11 mouse cellular contexts compared by ENCODE assay signal in genomic region chr1:58614424-58614823, GRCm38 (mm10). TPM values are rescaled to one million over a fixed set of nuclear protein-coding genes. Genes with fewer than 3 reads are reported as not detected.
A peak's percentile ranks its signal among the peaks of the same experiment; 100 is the strongest.
DNase-seq lines count a peak whose midpoint lies in the region; ATAC-seq and TF ChIP-seq lines count a peak whose summit lies in the region.
"Had no signal": no experiment of that assay in that cellular context is flagged by ENCODE, and none has a peak within 500 bp of the region (broad histone marks: within the 10 kb centered on the region; RNA-seq: fewer than 3 reads in every experiment).

No protein-coding gene starts in this region.

- peak; percentile 41; the same call in 1 of the 2 replicates for ATAC-seq in heart, postnatal 0 days (ENCODE audit: insufficient read depth, low read depth)
- no peak for ATAC-seq in lung, embryonic 14.5 days (ENCODE audit: insufficient read depth)
- no peak for ATAC-seq in CD4-positive, CD25-positive, alpha-beta regulatory T cell, adult 4 months
- no peak for ATAC-seq in forebrain, embryonic 13.5 days

- no peaks in the 10 kb centered on the region for H3K36me3 ChIP-seq in heart, postnatal 0 days (replicated peaks; ENCODE audit: control insufficient read depth, insufficient read depth, low read length)
- no peaks in the 10 kb centered on the region for H3K36me3 ChIP-seq in lung, embryonic 14.5 days (ENCODE audit: insufficient read depth)
- H3K36me3 ChIP-seq in forebrain, embryonic 13.5 days (ENCODE audit: poor library complexity, severe bottlenecking), result no peaks in the 10 kb centered on the region
- H3K36me3 ChIP-seq: limb, embryonic 13.5 days had no signal

- no peaks in the 10 kb centered on the region for H3K27me3 ChIP-seq in heart, postnatal 0 days (ENCODE audit: control insufficient read depth, insufficient read depth, low read length)
- H3K27me3 ChIP-seq in lung, embryonic 14.5 days (ENCODE audit: insufficient read depth, low read length), result no peaks in the 10 kb centered on the region
- H3K27me3 ChIP-seq in forebrain, embryonic 13.5 days, result no peaks in the 10 kb centered on the region
- H3K27me3 ChIP-seq: limb, embryonic 13.5 days had no signal

- no peaks in the 10 kb centered on the region for H3K4me1 ChIP-seq in heart, postnatal 0 days (ENCODE audit: control insufficient read depth, insufficient read depth)
- H3K4me1 ChIP-seq in lung, embryonic 14.5 days (ENCODE audit: insufficient read depth), result no peaks in the 10 kb centered on the region
- 0 out of 2 replicates have a peak, but pooled peaks cover 4% of the 10 kb centered on the region for H3K4me1 ChIP-seq in forebrain, embryonic 13.5 days
- H3K4me1 ChIP-seq: limb, embryonic 13.5 days had no signal

- DNase-seq in gastrocnemius, adult 18-20 months (ENCODE audit: low spot score), result peak; percentile 38
- DNase-seq in gastrocnemius, adult 8-10 months (ENCODE audit: low spot score in 2 of 2), result no peak
- DNase-seq in 416B (ENCODE audit: low read depth) (peak; percentile 28), liver (no peak)
- peak; percentile 7 for DNase-seq in heart, postnatal 0 days (ENCODE audit: low spot score)
- DNase-seq in lung, embryonic 14.5 days, result peak; percentile 10
- DNase-seq: cerebellum, adult 18-20 months; gastrocnemius, postnatal 10 days had no signal

- TF ChIP-seq EP300 in heart, postnatal 0 days (IDR thresholded peaks at IDR 0.05; ENCODE audit: low read depth), result no peak

- no peak for TF ChIP-seq CTCF in heart, postnatal 0 days (IDR thresholded peaks at IDR 0.05; ENCODE audit: low read depth)
- no peak for TF ChIP-seq CTCF in lung, embryonic 14.5 days (IDR thresholded peaks at IDR 0.05; ENCODE audit: low read depth)

- no peak overlapping the region for H3K4me2 ChIP-seq in heart, postnatal 0 days (ENCODE audit: low read depth, low read length)
- H3K4me2 ChIP-seq in lung, embryonic 14.5 days, result no peak overlapping the region
- H3K4me2 ChIP-seq in forebrain, embryonic 13.5 days, result no peak overlapping the region
- H3K4me2 ChIP-seq: limb, embryonic 13.5 days had no signal

- no peak overlapping the region for H3K4me3 ChIP-seq in heart, postnatal 0 days (ENCODE audit: low read depth, low read length)
- no peak overlapping the region for H3K4me3 ChIP-seq in lung, embryonic 14.5 days (ENCODE audit: low read depth, low read length)
- no peak overlapping the region for H3K4me3 ChIP-seq in forebrain, embryonic 13.5 days
- H3K4me3 ChIP-seq: limb, embryonic 13.5 days had no signal

- H3K9ac ChIP-seq in heart, postnatal 0 days (replicated peaks; ENCODE audit: low read depth, low read length), result no peak overlapping the region
- no peak overlapping the region for H3K9ac ChIP-seq in lung, embryonic 14.5 days
- no peak overlapping the region for H3K9ac ChIP-seq in forebrain, embryonic 13.5 days
- H3K9ac ChIP-seq: limb, embryonic 13.5 days had no signal

- WGBS in heart, postnatal 0 days, result 50% methylated on average over 3 of the region's 3 CpGs
- WGBS in lung, embryonic 14.5 days, result 35% methylated on average over 3 of the region's 3 CpGs
- WGBS in forebrain, embryonic 13.5 days, result 80% methylated on average over 3 of the region's 3 CpGs

- H3K27ac ChIP-seq in heart, postnatal 0 days (ENCODE audit: low read depth), result no peak overlapping the region
- H3K27ac ChIP-seq in lung, embryonic 14.5 days (ENCODE audit: low read depth), result no peak overlapping the region
- H3K27ac ChIP-seq in forebrain, embryonic 13.5 days, result no peak overlapping the region
- H3K27ac ChIP-seq: limb, embryonic 13.5 days had no signal

- no peaks in the 10 kb centered on the region for H3K9me3 ChIP-seq in heart, postnatal 0 days (replicated peaks; ENCODE audit: control insufficient read depth, low read length)
- H3K9me3 ChIP-seq in lung, embryonic 14.5 days (ENCODE audit: low read depth, low read length), result no peaks in the 10 kb centered on the region
- H3K9me3 ChIP-seq in forebrain, embryonic 13.5 days (replicated peaks), result no peaks in the 10 kb centered on the region

RNA-seq across cellular contexts. Expression of gene Ndufb3, which starts 28.2 kb away (rescaled TPM):
- total RNA-seq in gastrocnemius, adult 18-20 months (2021), result 100 to 1,000 TPM; 166 to 200 TPM
- total RNA-seq in gastrocnemius, adult 8-10 months (2022), result 100 to 1,000 TPM; 138 to 174 (median 156) TPM
- total RNA-seq in heart, postnatal 0 days (2014; rRNA removed; ENCODE audit: low replicate concordance), result 78.1 and 132 TPM in 2 replicates
- 432 and 454 TPM in 2 replicates for polyA plus RNA-seq in heart, postnatal 0 days (2015; fragmentation: Nextera tagmentation; extraction: Ambion mirVana)
- 159 and 176 TPM in 2 replicates for polyA plus RNA-seq in lung, embryonic 14.5 days (2014; fragmentation: Nextera tagmentation; extraction: Ambion mirVana)
- polyA plus RNA-seq in CD4-positive, CD25-positive, alpha-beta regulatory T cell, adult 4 months (2017; shearing (Covaris generic)), result 10 to 100 TPM; 69.7 to 91.7 TPM
- 187 and 206 TPM in 2 replicates for polyA plus RNA-seq in forebrain, embryonic 13.5 days (2015; fragmentation: Nextera tagmentation; extraction: Ambion mirVana)

RNA-seq across cellular contexts. Expression of gene Fam126b, which starts 28.3 kb away (rescaled TPM):
- 10 to 100 TPM in 1 of 2 experiments, 1 to 10 TPM in 1; 9.5 to 12.4 TPM for total RNA-seq in gastrocnemius, adult 18-20 months (2021)
- 10 to 100 TPM in 2 of 4 experiments, 1 to 10 TPM in 2; 6.9 to 11.5 (median 8.8) TPM for total RNA-seq in gastrocnemius, adult 8-10 months (2022)
- total RNA-seq in heart, postnatal 0 days (2014; rRNA removed; ENCODE audit: low replicate concordance), result 5.1 and 5.7 TPM in 2 replicates
- 3.0 and 3.1 TPM in 2 replicates for polyA plus RNA-seq in heart, postnatal 0 days (2015; fragmentation: Nextera tagmentation; extraction: Ambion mirVana)
- polyA plus RNA-seq in lung, embryonic 14.5 days (2014; fragmentation: Nextera tagmentation; extraction: Ambion mirVana), result 7.2 and 8.8 TPM in 2 replicates
- polyA plus RNA-seq in CD4-positive, CD25-positive, alpha-beta regulatory T cell, adult 4 months (2017; shearing (Covaris generic)), result 10 to 100 TPM; 11.5 to 13.9 TPM
- polyA plus RNA-seq in forebrain, embryonic 13.5 days (2015; fragmentation: Nextera tagmentation; extraction: Ambion mirVana), result 10.8 TPM in 2 replicates

Comparison
In these comparisons a context has a peak if more than half of its experiments do, and no peak if none do; other contexts are left out.
1. DNase-seq: peak in gastrocnemius, adult 18-20 months (single experiment), 416B (single experiment), heart, postnatal 0 days (single experiment) and lung, embryonic 14.5 days (single experiment); none in gastrocnemius, adult 8-10 months (0 of 2) and liver (single experiment).